Mouse (Mus musculus) liver, postnatal 0 days (tissue): ENCODE results near the gene Mmp28.

Experiments used
- CTCF ChIP-seq: sonication (generic); IDR thresholded peaks from 2 replicates; pipeline ENCODE4 v1.5.1; 2016; ENCODE audit warnings: antibody characterized with exemption, low read depth
- EP300 ChIP-seq: IDR thresholded peaks from 2 replicates; pipeline ENCODE4 v1.6.1; 2016; ENCODE audit warnings: antibody characterized with exemption, low read depth, mild to moderate bottlenecking

DNA sequence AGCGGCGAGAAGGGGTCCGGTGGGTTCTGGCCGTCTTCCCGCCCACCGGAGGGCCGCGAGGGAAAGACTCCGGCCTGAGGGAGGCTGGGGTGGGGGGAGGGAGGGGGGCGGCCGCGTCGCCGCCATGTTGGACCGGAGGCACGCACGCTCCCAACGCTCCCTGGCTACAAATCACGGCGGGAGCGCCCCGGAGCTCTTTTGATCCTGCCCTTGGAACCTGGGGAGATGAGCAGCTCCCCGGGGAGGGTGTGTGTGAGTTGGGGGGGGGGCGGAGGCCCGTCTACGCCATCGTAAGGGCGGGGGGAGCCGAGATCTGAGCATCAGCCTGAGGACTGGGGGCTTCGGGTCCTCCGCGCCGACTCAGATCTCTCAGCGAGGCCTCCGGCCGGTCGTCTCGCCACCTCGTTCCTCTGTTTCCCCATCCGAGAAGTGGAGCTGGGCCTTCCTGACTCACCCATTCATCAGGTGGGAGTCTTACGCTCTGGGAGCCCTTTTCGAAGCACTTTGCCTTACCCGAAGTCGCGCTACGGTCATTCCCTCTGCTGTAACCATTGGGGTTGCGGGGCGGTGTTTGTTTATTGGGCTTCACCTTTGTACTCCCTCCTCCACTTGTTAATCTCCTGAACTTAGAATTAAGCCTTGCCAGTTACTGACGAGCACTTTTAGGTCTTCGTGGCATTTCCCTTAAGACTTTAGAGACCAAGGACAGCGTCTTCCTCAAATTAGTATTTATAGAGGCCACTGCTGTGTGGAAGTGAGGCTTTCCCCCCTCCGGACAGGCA lies 10.6 kb upstream of the Mmp28 start:
- TF ChIP-seq CTCF (no peak), EP300 (no peak)
